Mouse (Mus musculus) embryonic facial prominence, embryonic 11.5 days (tissue): ENCODE measurements around the gene Krr1. TPM values are rescaled to one million over a fixed set of nuclear protein-coding genes. Genes with fewer than 3 reads are reported as not detected.
"Not testable (repeated sequence)": the region's sequence is repeated elsewhere in the genome, so short reads cannot be mapped to it uniquely, and the experiment has no call there.

Experiments used
- ATAC-seq: fragments of 200-750 bp; cut with Nextera tagmentation; replicated peaks from 2 replicates; pipeline ENCODE4 v1.8.0; 2017; ENCODE audit warnings: low read depth; ENCODE audit not compliant: insufficient number of reproducible peaks, low FRiP score, low TSS enrichment
- DNase-seq: peaks from one replicate; pipeline ENCODE4 v3.0.0-alpha.2; 2015; ENCODE audit warnings: low spot score
- H3K27ac ChIP-seq: fragments of 300-500 bp; sonication (generic); replicated peaks from 2 replicates; pipeline ENCODE4 v1.5.1; 2014; ENCODE audit warnings: mild to moderate bottlenecking, low read depth, low read length, control low read depth
- H3K27me3 ChIP-seq: fragments of 300-500 bp; sonication (generic); 2 replicates; pipeline ENCODE4 v1.6.1; 2014; ENCODE audit warnings: mild to moderate bottlenecking, low read length, moderate library complexity, mixed read lengths; ENCODE audit not compliant: control insufficient read depth, insufficient read depth
- H3K36me3 ChIP-seq: fragments of 300-500 bp; sonication (generic); replicated peaks from 2 replicates; pipeline ENCODE4 v1.6.1; 2014; ENCODE audit warnings: low read depth, mild to moderate bottlenecking, low read length, moderate library complexity, mixed read lengths; ENCODE audit not compliant: control insufficient read depth, insufficient read depth
- H3K4me1 ChIP-seq: fragments of 300-500 bp; sonication (generic); 2 replicates; pipeline ENCODE4 v1.6.1; 2014; ENCODE audit warnings: low read length, mixed read lengths; ENCODE audit not compliant: control insufficient read depth, insufficient read depth
- H3K4me2 ChIP-seq: fragments of 300-500 bp; sonication (generic); 2 replicates; pipeline ENCODE4 v1.6.1; 2014; ENCODE audit warnings: low read depth, mild to moderate bottlenecking, control low read depth, low read length, moderate library complexity
- H3K4me3 ChIP-seq: fragments of 300-500 bp; sonication (generic); 2 replicates; pipeline ENCODE4 v1.5.1; 2014; ENCODE audit warnings: low read depth, low read length, control low read depth
- H3K9ac ChIP-seq: fragments of 300-500 bp; sonication (generic); replicated peaks from 2 replicates; pipeline ENCODE4 v1.6.1; 2014; ENCODE audit warnings: mild to moderate bottlenecking, control low read depth, low read length
- H3K9me3 ChIP-seq: fragments of 300-500 bp; sonication (generic); replicated peaks from 2 replicates; pipeline ENCODE4 v1.6.1; 2016; ENCODE audit warnings: mild to moderate bottlenecking, low read length, inconsistent platforms, mixed read lengths; ENCODE audit not compliant: control insufficient read depth
- WGBS: fragments of 180-500 bp; shearing (Covaris S2); extraction: QIAGEN DNeasy Blood & Tissue Kit; methylation state at CpG from one replicate; pipeline ENCODE4 v1.1.7; 2014; 5-methylcytosine and 5-hydroxymethylcytosine counted together
- polyA plus RNA-seq: library from polyadenylated mRNA; unstranded; fragments of >200 nt; fragmentation: Nextera tagmentation; extraction: Ambion mirVana; gene quantifications from 2 replicates; pipeline ENCODE4 v1.2.1, GENCODE M21; 2014

Krr1 gene
- polyA plus RNA-seq, 1 experiment from 2014 or later = 71.2 TPM

DNA sequence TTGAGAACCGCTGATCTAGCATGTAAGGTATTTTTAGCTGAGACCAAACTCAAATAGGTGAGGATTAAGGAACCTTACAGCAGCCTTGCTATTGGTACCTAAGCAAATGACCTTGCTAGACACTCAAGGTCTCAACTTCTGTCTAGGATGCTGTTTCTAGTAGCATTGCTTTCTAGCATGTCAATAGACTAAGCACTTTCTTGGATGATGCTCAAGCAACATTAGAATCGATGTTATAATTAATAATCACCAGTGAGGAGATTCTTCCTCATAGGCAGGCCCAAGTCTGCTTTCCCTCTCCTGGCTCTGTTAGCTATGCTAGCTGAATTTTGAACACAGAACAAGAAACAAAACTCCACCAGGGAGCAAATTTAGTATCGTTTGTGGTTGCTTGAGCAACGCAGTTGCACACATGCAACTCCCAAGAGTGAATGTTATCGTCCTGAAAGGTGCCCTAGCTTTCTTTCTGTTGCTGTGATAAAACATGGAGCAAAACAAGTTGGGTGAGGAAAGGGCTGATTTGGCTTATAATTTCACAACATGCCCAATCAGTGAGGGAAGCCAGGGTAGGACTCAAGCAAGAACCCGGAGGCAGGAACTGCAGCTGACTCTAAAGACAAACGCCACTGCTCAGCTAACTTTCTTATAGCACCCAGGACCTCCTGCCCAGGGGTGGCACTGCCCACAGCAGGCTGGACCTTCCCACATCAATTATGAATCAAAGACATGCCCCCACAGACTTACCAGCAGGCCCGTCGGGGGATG is 29.5 kb downstream of the Krr1 start:
- no peaks in the 10 kb centered on the region for H3K9me3 ChIP-seq
- no peaks in the 10 kb centered on the region for H3K36me3 ChIP-seq
- no peaks in the 10 kb centered on the region for H3K4me1 ChIP-seq
- ATAC-seq (no peak), DNase-seq (no peak)
- H3K4me2 ChIP-seq = no peak overlapping the region
- H3K27ac ChIP-seq = no peak overlapping the region
- 88% methylated on average over 9 of the region's 9 CpGs for WGBS
- H3K27me3 ChIP-seq = no peaks in the 10 kb centered on the region
- H3K9ac ChIP-seq = no peak overlapping the region
- no peak overlapping the region for H3K4me3 ChIP-seq

DNA sequence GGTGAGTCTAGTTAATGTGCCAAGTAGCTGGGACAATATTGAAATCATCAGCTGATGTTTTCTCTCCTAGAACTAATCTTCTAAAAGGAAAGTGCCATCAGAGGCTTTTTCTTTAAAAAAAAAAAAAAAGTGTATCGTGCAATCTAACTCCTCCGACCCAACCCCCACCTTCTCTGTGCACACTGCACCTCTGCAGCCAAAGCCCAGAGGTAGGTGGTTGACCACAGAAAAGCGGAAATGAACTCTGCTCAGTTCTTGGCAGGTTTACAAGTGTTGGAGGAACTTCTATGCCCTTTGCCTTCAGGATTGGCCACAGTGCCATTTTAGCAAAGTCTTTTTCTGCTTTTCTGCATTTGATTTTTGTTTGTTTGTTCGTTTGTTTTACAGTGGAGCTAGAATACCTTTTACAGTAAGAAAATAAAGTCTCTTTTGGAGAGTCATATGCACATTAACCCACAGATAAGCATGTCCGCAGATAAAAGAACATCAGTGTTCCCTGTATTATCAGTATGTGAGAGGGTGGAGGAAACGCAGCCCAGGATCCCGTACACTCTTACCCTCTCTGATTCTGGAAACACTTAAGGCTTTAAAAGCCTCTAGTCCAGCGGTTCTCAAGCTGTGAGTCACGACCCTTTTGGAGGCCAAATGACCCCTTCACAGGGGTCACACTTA is 30.2 kb downstream of the Krr1 start, which contains the start of gene Glipr1:
TSS of gene Glipr1 (minus strand) at position 88 of the 672 bp plus-strand sequence.
- no peak for DNase-seq
- Histone ChIP-seq H3K36me3 (no peaks in the 10 kb centered on the region), H3K4me3 (no peak within 1 kb of the TSS), H3K27ac (no peak within 1 kb of the TSS), H3K4me1 (no peaks in the 10 kb centered on the region), H3K9ac (no peak within 1 kb of the TSS), H3K4me2 (no peak within 1 kb of the TSS), H3K9me3 (no peaks in the 10 kb centered on the region), H3K27me3 (no peaks in the 10 kb centered on the region)
- WGBS = 62% methylated on average over 9 of the region's 9 CpGs
- ATAC-seq = no peak

DNA sequence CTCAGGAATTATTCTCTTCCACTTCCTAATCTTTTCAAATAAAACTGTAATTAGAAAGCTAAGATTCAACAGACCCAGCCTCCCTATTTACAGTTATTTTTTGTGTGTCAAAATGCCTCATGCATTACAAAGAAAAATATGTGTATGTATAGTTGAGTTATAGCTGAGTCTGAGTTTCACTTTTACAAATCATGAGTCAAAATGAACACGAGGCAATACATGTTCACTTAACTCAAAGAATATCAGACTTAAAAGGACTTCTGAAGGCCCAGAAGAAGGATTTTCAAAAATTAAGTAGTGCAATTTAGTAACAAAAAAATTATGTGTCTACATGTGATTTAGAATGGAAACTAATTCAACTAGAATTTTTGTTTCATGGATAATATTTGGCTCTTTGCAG is 37.0 kb downstream of the Krr1 start:
- WGBS = 88% methylated on average over 1 of the region's 1 CpGs
- not testable (repeated sequence) for H3K9ac ChIP-seq, H3K4me2 ChIP-seq, DNase-seq, H3K4me3 ChIP-seq, H3K27ac ChIP-seq, ATAC-seq, H3K27me3 ChIP-seq, H3K36me3 ChIP-seq, H3K9me3 ChIP-seq, H3K4me1 ChIP-seq

DNA sequence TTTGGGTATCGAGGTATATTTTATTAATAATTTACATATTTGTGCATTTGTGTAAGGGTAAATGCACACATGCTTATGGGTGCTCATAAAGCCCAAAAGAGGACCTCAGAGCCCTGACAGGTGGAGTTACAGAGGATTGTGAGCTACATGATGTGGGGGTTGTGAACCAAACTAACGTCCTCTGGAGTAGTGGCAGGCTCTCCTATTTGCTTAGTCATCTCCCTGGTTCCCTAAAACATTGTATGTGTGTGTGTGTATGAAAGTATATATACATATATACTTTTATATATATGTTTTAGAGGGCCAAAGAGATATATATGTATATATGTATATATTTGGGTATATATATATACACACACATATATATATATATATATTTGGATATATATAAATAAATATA is 51.1 kb downstream of the Krr1 start:
- no peak for ATAC-seq
- WGBS = 65% methylated on average over 2 of the region's 2 CpGs

DNA sequence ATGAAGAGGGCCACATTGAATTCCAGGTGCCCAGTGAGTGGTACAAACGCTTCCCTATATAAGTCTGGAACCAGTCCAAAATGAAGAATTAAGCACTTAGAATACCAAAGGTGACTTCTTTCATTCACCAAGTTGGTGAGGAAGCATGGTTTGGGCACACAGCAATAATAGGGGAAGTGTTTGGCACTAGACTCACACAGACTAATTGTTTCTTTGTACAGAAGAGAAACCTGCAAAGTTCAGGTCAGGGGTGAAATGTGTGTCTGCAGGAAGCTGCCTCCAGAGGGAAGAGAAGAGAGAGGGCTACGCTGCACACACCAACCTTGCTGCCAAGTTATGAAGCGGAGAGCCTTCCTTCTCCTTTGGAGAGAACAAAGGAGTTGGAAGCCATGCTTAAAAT is 56.2 kb downstream of the Krr1 start:
- H3K4me1 ChIP-seq, H3K4me3 ChIP-seq, ATAC-seq, H3K36me3 ChIP-seq, H3K9ac ChIP-seq, H3K27ac ChIP-seq, DNase-seq, H3K4me2 ChIP-seq, H3K9me3 ChIP-seq, H3K27me3 ChIP-seq: not testable (repeated sequence)
- WGBS = 79% methylated on average over 3 of the region's 3 CpGs

More for the DNA sequence above, 51.1 kb downstream of the Krr1 start:
- Histone ChIP-seq H3K9me3 (no peaks in the 10 kb centered on the region), H3K27me3 (no peaks in the 10 kb centered on the region), H3K27ac (no peak overlapping the region), H3K4me2 (no peak overlapping the region), H3K4me1 (no peaks in the 10 kb centered on the region), H3K9ac (no peak overlapping the region), H3K4me3 (no peak overlapping the region), H3K36me3 (no peaks in the 10 kb centered on the region)
- DNase-seq = no peak

Other genes starting within 250 kb of the Krr1 start
- gene Glipr1, start 30.0 kb downstream of the Krr1 start, polyA plus RNA-seq = 0.86 and 1.7 TPM in 2 replicates
- not detected in 2 replicates for gene Glipr1l1, start 87.5 kb downstream of the Krr1 start, polyA plus RNA-seq
- gene Glipr1l2, start 110.7 kb downstream of the Krr1 start, polyA plus RNA-seq = not detected in 2 replicates
- not detected in 2 replicates for gene Glipr1l3, start 187.7 kb downstream of the Krr1 start, polyA plus RNA-seq
- 0.67 and 0.88 TPM in 2 replicates for gene Caps2, start 191.0 kb downstream of the Krr1 start, polyA plus RNA-seq